Mouse (Mus musculus) liver (tissue): ENCODE measurements at regions not wholly inside any gene's neighbourhood (a gene's known extent, or its start where the extent isn't known, plus 50 kb on each side); places are given as distances from the start of the nearest gene placed in this dataset.
A peak's percentile ranks its signal among the peaks of the same experiment; 100 is the strongest.

Source experiments
- DNase-seq: peaks from one replicate; pipeline ENCODE4 v3.0.0-alpha.2; 2020; ENCODE audit warnings: mixed read lengths

- no peak for DNase-seq
Measured at GRCm38 (mm10) chr4:110125067-110125784, 147.4 kb downstream of the Dmrta2 start.

GRCm38 (mm10) chr4:110127941-110128520 lies 150.2 kb downstream of the Dmrta2 start:
- no peak for DNase-seq

- peak; percentile 52 for DNase-seq
Measured at GRCm38 (mm10) chr4:110128918-110129317, 151.1 kb downstream of the Dmrta2 start.

GRCm38 (mm10) chr4:110129518-110129917 lies 151.7 kb downstream of the Dmrta2 start:
- DNase-seq: no peak

- no peak for DNase-seq
Measured at GRCm38 (mm10) chr4:110132061-110132460, 154.2 kb downstream of the Dmrta2 start.

GRCm38 (mm10) chr4:110134036-110134435 lies 156.2 kb downstream of the Dmrta2 start:
- no peak for DNase-seq

GRCm38 (mm10) chr4:110145229-110145628 lies 167.4 kb downstream of the Dmrta2 start:
- no peak for DNase-seq

- DNase-seq: no peak
Measured at GRCm38 (mm10) chr4:110152103-110152946, 174.5 kb downstream of the Dmrta2 start.
